Mouse (Mus musculus) lung, postnatal 14 days (tissue): Measurements from ENCODE around the gene Sh3bgrl.

Source experiments
- DNase-seq: peaks from one replicate; pipeline ENCODE4 v3.0.0; 2021

Sh3bgrl gene

DNA sequence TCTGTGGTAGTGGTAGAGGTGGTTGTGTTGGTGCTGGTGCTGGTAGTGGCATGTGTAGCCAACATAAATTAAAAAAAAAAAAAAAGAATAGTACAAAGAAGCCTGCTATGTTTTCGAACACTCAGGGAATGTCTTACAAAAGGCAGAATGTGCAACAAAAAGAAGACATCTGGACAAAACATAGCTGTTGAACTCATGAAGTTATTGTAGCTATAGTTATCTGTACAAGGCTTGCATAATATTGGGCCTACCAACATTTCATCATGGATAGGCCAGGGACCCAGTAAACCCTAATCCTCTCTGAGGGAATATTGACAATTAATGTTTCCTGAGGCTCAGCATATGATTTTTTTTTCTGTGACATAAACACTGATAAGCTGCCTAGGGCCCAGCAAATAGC is 37.3 kb downstream of the Sh3bgrl start:
- no peak for DNase-seq

DNA sequence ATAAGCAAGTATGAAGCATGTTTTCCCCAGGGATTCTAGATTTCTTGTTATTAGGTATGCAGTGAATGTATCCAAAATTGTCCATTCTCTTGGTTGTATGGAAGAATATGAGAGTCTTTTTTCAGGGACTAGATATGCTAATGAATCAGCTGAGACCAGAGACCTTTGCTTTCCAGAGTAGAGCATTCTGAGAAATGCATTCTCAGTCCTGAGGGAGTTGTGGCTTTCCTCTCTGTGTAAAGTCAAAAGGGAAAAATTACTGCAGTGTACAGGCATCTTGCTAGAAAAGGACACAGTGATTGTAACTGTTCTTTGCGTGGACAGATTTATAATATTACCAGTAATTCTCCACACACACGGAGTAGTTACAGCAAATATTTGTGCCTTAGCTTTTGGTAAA is 38.3 kb downstream of the Sh3bgrl start:
- no peak for DNase-seq

DNA sequence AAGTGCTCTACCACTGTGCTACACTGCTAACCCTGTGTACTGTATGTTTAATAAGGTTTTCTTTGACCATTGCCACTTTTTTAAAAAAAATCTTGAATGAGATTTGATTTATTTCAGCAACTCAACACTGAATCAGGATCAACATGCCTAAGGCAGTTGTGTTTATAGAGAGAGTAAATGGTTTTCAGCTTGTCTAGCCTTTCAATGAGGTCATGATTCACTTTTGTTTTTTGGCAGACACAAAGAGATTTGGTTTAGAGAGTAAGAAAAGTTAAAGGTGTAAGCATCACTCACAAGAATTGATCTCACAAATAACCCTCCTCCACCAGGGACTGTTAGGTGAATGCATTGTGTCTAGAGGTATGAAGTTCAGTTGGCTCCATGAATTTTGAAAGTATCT is 41.1 kb downstream of the Sh3bgrl start:
- no peak for DNase-seq

DNA sequence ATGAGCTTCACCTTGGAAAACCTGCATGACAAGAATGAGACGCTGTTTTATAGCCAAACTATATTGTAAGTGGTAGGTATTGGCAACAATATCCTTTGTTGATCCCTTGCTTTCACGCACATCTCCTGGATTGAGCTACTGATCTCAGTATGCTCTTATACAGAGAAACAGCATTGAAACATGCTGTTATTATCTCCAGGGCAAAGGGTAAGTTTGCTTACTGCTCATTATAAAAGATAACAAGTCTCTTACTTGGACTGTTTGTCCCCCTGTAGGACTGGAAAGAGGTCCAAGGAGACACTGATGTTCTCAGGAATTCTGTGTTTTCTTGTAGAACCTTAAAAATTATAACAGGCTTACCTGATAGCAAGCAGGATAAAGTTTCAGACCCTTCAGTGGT is 41.7 kb downstream of the Sh3bgrl start:
- no peak for DNase-seq

GRCm38 (mm10) chrX:109137295-109137694 is 42.1 kb downstream of the Sh3bgrl start:
- no peak for DNase-seq

- DNase-seq, result no peak
These were observed 46.2 kb downstream of the Sh3bgrl start for GRCm38 (mm10) chrX:109141337-109141870.

DNA sequence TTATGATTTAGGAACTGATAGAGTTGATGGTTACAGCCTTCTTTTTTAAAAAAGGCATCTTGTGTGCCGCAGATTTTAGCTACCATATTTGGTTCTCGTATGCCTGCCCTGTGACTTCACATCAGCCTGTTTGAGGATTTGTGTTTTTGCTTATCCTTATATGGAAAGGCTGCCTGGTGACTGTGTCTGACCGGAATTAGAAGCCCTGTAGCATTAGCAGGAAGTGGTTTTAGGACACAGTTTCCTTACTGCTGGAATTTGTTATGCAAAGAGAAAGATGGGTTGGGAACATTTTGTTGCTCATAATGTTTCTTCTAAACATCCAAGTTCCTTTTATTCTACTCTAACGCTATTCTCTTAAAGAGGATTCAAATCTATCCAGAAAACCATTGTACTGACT is 47.1 kb downstream of the Sh3bgrl start:
- DNase-seq, result no peak

GRCm38 (mm10) chrX:109145779-109146178 is 50.6 kb downstream of the Sh3bgrl start:
- no peak for DNase-seq

GRCm38 (mm10) chrX:109147108-109147507 is 51.9 kb downstream of the Sh3bgrl start:
- no peak for DNase-seq

GRCm38 (mm10) chrX:109151228-109151627 is 56.1 kb downstream of the Sh3bgrl start:
- DNase-seq, result no peak

DNA sequence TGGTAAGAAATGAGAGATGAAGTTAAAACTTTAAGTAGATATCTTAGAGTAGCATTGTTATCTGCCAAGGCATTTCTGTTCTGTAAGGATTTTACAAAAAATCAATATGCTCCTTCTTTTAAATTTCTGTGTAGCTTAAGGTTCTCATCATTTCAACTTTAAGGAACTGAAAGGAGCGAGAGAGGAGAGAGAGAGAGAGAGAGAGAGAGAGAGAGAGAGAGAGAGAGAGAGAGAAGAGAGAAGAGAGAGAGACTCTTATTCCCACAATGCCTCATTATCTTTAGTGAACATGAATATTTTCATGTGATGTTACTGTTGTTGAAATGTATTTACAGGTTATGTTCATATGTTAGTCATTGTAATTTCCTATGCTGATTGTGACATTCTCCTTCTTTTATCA is 65.2 kb downstream of the Sh3bgrl start:
- DNase-seq, result no peak

GRCm38 (mm10) chrX:109160901-109161300 is 65.7 kb downstream of the Sh3bgrl start:
- no peak for DNase-seq

GRCm38 (mm10) chrX:109175038-109175437 is 79.9 kb downstream of the Sh3bgrl start:
- DNase-seq, result peak; percentile 6

GRCm38 (mm10) chrX:109175470-109175869 is 80.3 kb downstream of the Sh3bgrl start:
- no peak for DNase-seq

DNA sequence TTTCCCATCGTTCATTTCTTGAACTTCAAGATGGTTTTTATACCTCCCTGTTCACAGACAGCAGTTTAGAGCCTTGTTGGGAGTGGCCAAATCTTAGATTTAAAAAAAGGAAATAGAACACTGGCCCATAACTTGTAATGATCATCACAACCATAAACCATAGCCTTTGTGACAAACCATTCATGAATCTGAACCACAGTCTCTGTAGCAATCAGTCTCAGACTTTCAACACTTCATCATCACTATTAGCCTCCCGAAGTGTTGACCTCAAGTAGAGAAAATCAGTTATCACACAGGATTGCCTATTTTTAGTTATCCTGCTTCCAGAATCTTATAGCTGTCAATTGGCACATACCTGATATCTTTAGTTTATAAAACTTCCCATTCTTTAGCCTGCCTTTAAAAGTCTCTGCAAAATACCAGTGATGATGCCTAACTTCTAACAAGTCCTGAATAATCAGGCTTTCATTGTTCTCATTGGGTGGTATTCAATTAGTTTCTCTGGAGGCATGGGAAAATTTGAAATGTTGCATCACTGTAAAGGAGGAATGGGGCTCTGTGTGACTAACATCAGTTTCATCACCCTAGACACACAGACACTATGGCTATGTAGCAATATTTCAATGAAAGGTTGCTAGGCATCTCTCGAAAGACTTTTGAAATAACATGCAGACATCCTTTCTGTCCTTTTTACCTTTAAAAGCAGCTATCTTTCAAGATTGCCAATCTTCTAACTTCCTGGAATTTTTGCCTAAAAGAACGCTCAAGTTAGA is 89.7 kb downstream of the Sh3bgrl start:
- no peak for DNase-seq

DNA sequence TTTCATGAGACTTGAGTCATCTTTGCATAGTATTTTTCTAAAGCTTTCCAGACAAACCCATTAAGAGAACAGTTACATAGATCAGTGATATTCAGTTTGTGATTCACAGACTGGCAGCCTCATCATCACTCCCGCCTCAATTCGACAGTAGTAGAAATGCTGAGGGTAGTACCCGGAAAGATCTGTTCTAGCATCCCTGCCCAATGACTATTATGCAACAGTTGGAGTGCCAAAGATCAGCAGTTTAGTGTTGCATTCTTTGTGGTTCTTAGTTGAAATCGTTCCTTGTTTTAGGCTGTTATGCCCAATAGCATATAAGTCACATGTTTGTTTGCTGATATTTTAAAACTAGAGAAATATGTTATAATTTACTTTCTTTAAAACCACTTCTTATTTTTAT is 94.4 kb downstream of the Sh3bgrl start:
- DNase-seq, result no peak

GRCm38 (mm10) chrX:109190969-109191368 is 95.8 kb downstream of the Sh3bgrl start:
- DNase-seq, result peak; percentile 12

DNA sequence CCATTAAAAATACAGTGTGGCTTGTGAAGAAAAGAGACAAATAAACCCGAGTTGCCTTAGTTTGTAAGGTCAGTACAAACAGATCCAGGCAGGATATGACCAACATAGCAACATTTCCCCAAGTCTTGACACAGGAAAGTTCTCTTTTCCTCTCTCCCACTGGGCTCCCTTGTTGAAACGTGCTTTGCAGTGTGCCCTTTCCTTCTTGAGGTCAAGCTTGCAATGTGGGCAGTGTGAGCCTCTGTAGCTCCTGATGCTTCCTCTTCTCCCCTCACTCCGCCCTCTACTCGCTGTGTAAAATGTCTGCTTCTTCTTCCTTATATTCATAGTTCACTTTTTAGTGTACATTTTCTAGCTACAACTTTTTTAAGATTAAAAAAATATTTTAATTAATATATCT is 96.3 kb downstream of the Sh3bgrl start:
- DNase-seq, result peak; percentile 2

DNA sequence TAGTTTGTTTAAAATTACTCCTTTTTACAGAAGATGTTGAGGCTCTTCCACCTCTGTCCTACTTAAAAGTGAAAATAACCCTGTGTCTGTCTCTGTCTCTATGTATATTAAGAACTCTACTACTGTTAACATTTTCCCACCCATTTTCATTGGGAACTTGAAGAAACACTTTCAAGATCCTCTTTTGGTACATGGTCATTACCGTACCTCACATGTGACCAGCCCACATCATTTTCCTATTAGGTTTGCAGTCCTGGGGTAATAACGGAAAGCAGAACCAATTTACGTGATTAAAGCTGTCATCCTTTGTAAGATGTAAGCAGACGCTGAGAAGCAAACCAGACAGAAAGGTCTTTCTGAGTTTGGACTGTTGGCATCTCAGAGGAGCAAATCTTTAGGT is 101.3 kb downstream of the Sh3bgrl start, which contains the start of gene Gm6377:
Gene Gm6377, plus strand, starts transcription at position 289 of the 400 bp plus-strand sequence.
- no peak for DNase-seq

- DNase-seq, result no peak
These were observed 112.7 kb downstream of the Sh3bgrl start for GRCm38 (mm10) chrX:109207843-109208242.

DNA sequence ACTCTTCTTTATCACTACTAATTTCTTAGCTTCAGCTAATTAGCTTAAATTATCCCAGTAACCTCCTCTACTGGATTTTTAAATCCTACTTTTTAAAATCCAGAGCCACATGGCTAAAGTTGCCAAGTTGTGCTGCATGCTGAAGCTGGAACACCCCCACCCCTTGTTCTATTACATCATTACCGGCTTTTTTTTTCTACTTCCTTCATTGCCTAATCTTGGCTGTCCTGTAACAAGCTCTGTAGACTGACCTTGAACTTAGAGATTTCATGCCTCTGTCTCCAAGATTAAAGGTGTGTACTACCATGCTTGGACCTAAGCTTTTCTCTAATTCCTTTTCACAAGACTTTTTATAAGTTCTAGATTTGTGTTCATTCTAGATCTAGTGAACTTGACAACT is 133.6 kb downstream of the Sh3bgrl start:
- no peak for DNase-seq

DNA sequence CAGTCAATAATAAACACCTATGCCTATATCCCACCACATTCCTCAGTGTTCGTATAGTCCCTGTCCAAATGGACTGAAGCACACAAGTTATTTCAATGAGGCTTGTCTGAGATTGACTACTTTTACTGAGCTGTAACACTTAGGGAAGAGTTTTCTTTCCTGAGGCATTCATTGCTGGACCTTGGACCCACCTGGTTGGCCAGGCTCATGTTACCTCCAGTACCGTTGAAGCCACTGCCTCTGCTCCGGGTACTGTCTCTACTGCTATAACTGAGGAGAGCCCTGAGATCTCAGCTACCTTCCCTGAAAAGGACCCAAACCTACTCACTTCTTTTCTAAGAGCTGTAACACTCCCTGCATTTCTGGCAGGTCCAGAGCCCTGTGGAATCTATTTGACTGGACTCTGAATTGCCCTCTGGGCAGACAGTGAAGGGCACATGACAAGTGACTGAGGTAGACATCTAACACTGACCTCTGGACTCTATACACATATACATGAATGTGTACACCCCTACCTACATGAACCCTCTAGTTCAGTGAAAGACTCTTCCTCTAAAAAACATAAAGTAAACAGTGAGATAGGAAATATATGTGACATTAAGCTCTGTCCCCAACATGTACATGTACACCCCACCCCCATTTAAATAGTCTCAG is 140.3 kb downstream of the Sh3bgrl start:
- DNase-seq, result no peak

DNA sequence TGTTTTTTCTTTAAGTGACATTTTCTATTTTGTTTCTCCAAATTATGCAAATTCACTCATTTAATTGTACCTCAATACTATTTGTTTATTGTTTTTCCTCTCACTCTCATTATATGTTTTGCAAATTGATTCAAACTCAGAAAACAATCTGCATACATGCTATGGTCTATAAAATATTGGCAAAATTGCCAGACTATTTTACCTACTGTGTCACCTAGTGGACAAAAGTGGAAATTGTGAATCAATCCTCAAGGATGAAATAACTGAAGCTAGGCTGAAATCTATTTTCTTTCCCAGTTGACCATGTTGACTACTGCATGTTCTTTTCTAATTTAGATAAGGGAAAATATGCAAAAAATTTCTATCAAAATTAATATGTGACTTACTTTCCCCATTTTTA is 143.0 kb downstream of the Sh3bgrl start:
- no peak for DNase-seq
